ENCODE assay signal across 28 mouse cellular contexts in genomic region chr12:13430219-13430618, GRCm38 (mm10).
"Had no signal": no experiment of that assay in that cellular context is flagged by ENCODE, and none has a peak within 500 bp of the region (broad histone marks: within the 10 kb centered on the region; RNA-seq: fewer than 3 reads in every experiment).

No protein-coding gene starts in this region.

- DNase-seq: gastrocnemius, adult 2 months; gastrocnemius, postnatal 10 days; gastrocnemius, postnatal 25 days; heart, adult 18-20 months; heart, postnatal 10 days; heart, postnatal 4 days; kidney, adult 2 months; kidney, adult 9 months; kidney, postnatal 10 days; kidney, postnatal 25 days; kidney, postnatal 4 days; liver; liver, embryonic 13.5 days had no signal

- H3K4me1 ChIP-seq: heart, embryonic 10.5 days; heart, embryonic 12.5 days; hindbrain, embryonic 10.5 days; hindbrain, embryonic 12.5 days; intestine, embryonic 15.5 days; kidney, embryonic 15.5 days; limb, embryonic 10.5 days; limb, embryonic 12.5 days; liver, embryonic 13.5 days had no signal

- H3K27me3 ChIP-seq: heart, embryonic 12.5 days; hindbrain, embryonic 12.5 days; intestine, embryonic 15.5 days; kidney, embryonic 15.5 days; limb, embryonic 12.5 days; liver, embryonic 13.5 days had no signal

- H3K27ac ChIP-seq: gastrocnemius, adult 2 months; heart, embryonic 10.5 days; hindbrain, embryonic 10.5 days; hindbrain, embryonic 12.5 days; hindbrain, embryonic 14.5 days; intestine, embryonic 15.5 days; kidney, embryonic 15.5 days; layer of hippocampus, adult 2 months; left cerebral cortex, adult 2 months; limb, embryonic 10.5 days; limb, embryonic 12.5 days; liver, embryonic 13.5 days had no signal

- ATAC-seq: hindbrain, embryonic 16.5 days; inflammation-experienced regulatory T-cells, adult 6 months; intestine, embryonic 15.5 days; intestine, postnatal 0 days had no signal

- H3K9me3 ChIP-seq: heart, embryonic 10.5 days; hindbrain, embryonic 10.5 days; hindbrain, embryonic 12.5 days; intestine, embryonic 15.5 days; kidney, embryonic 15.5 days; limb, embryonic 10.5 days; limb, embryonic 12.5 days; liver, embryonic 13.5 days had no signal

- H3K9ac ChIP-seq: heart, embryonic 12.5 days; hindbrain, embryonic 12.5 days; hindbrain, embryonic 14.5 days; intestine, embryonic 15.5 days; kidney, embryonic 15.5 days; limb, embryonic 12.5 days; liver, embryonic 13.5 days had no signal

- H3K4me3 ChIP-seq: gastrocnemius, adult 2 months; heart, embryonic 10.5 days; heart, embryonic 12.5 days; hindbrain, embryonic 10.5 days; hindbrain, embryonic 12.5 days; intestine, embryonic 15.5 days; kidney, embryonic 15.5 days; layer of hippocampus, adult 2 months; left cerebral cortex, adult 2 months; limb, embryonic 10.5 days; limb, embryonic 12.5 days; liver, embryonic 13.5 days had no signal

- H3K4me2 ChIP-seq: heart, embryonic 12.5 days; hindbrain, embryonic 12.5 days; hindbrain, embryonic 14.5 days; intestine, embryonic 15.5 days; kidney, embryonic 15.5 days; limb, embryonic 12.5 days; liver, embryonic 11.5 days; liver, embryonic 13.5 days had no signal
